8 mouse cellular contexts compared by ENCODE assay signal in genomic region chr10:7052315-7053017, GRCm38 (mm10). TPM values are rescaled to one million over a fixed set of nuclear protein-coding genes. Genes with fewer than 3 reads are reported as not detected.
DNase-seq lines count a peak whose midpoint lies in the region; ATAC-seq and TF ChIP-seq lines count a peak whose summit lies in the region.

TSS of gene Ipcef1 (minus strand) at chr10:7052478.

- no peak within 1 kb of the TSS for H3K9ac ChIP-seq in forebrain, embryonic 14.5 days (ENCODE audit: low read length)
- H3K9ac ChIP-seq in neural tube, embryonic 13.5 days, result peak within 1 kb of the TSS; percentile 14; the same call in 1 of the 2 replicates

- H3K36me3 ChIP-seq in forebrain, embryonic 14.5 days (ENCODE audit: control insufficient read depth, insufficient read depth, low read length), result no peaks in the 10 kb centered on the region
- H3K36me3 ChIP-seq in neural tube, embryonic 13.5 days, result no peaks in the 10 kb centered on the region

- peak; percentile 46 for ATAC-seq in forebrain, embryonic 14.5 days
- ATAC-seq in neural tube, embryonic 13.5 days (ENCODE audit: low read depth), result no peak; the same call in 1 of the 2 replicates

- TF ChIP-seq CTCF in layer of hippocampus, adult 2 months (conservative IDR thresholded peaks at IDR 0.05), result no peak

- no peaks in the 10 kb centered on the region for H3K4me1 ChIP-seq in forebrain, embryonic 14.5 days (ENCODE audit: control insufficient read depth, insufficient read depth, low read length)
- peaks cover 8% of the 10 kb centered on the region for H3K4me1 ChIP-seq in neural tube, embryonic 13.5 days (replicated peaks)

- H3K27ac ChIP-seq in layer of hippocampus, adult 2 months, result 0 out of 2 replicates have a peak within 1 kb of the TSS, but pooled peaks have one; percentile 3
- H3K27ac ChIP-seq in forebrain, embryonic 14.5 days (ENCODE audit: low read depth, low read length), result no peak within 1 kb of the TSS
- no peak within 1 kb of the TSS for H3K27ac ChIP-seq in neural tube, embryonic 13.5 days (replicated peaks)

- WGBS in forebrain, embryonic 14.5 days, result 7% methylated on average over 12 of the region's 12 CpGs
- 22% methylated on average over 12 of the region's 12 CpGs for WGBS in neural tube, embryonic 13.5 days

- H3K4me2 ChIP-seq in forebrain, embryonic 14.5 days (ENCODE audit: low read length), result peak within 1 kb of the TSS; percentile 16; the same call in 1 of the 2 replicates
- H3K4me2 ChIP-seq in neural tube, embryonic 13.5 days, result peak within 1 kb of the TSS; percentile 18; the same call in 1 of the 2 replicates

- no peaks in the 10 kb centered on the region for H3K27me3 ChIP-seq in forebrain, embryonic 14.5 days (replicated peaks; ENCODE audit: control insufficient read depth, insufficient read depth, low read length)
- H3K27me3 ChIP-seq in neural tube, embryonic 13.5 days, result no peaks in the 10 kb centered on the region

- no peak for DNase-seq in layer of hippocampus, adult 2 months (ENCODE audit: low spot score in 2 of 2)
- no peak for DNase-seq in layer of hippocampus, adult 9-10 months (ENCODE audit: low spot score)
- DNase-seq in forebrain, embryonic 14.5 days (ENCODE audit: low spot score), result no peak
- no peak for DNase-seq in layer of hippocampus, adult 8-10 months (ENCODE audit: low spot score in 2 of 2)
- no peak for DNase-seq in adrenal gland, postnatal 10 days
- DNase-seq in B cell, adult 2 months, result no peak
- DNase-seq in spleen, postnatal 4 days (ENCODE audit: low spot score in 2 of 2), result no peak

- no peak within 1 kb of the TSS; the same call in 1 of the 2 replicates for H3K4me3 ChIP-seq in layer of hippocampus, adult 2 months
- H3K4me3 ChIP-seq in forebrain, embryonic 14.5 days (ENCODE audit: low read depth, low read length), result no peak within 1 kb of the TSS
- H3K4me3 ChIP-seq in neural tube, embryonic 13.5 days, result no peak within 1 kb of the TSS

- no peaks in the 10 kb centered on the region for H3K9me3 ChIP-seq in forebrain, embryonic 14.5 days (replicated peaks; ENCODE audit: control insufficient read depth, low read length)
- H3K9me3 ChIP-seq in neural tube, embryonic 13.5 days, result no peaks in the 10 kb centered on the region

RNA-seq across cellular contexts. Expression of gene Ipcef1, which starts in this region (rescaled TPM):
- total RNA-seq in layer of hippocampus, adult 2 months (2021), result 10 to 100 TPM; 23.5 to 25.2 TPM
- 1.1 and 2.0 TPM in 2 replicates for polyA plus RNA-seq in forebrain, embryonic 14.5 days (2014; fragmentation: Nextera tagmentation; extraction: Ambion mirVana)
- total RNA-seq in layer of hippocampus, adult 8-10 months (2022), result 10 to 100 TPM; 16.0 to 26.8 (median 22.0) TPM
- 0.76 and 1.2 TPM in 2 replicates for polyA plus RNA-seq in neural tube, embryonic 13.5 days (2015; fragmentation: Nextera tagmentation; extraction: Ambion mirVana)
- 1 to 10 TPM; 1.3 to 1.4 TPM for total RNA-seq in adrenal gland, postnatal 10 days (2021)

Comparison
In these comparisons a context has a peak if more than half of its experiments do, and no peak if none do; other contexts are left out.
1. RNA of gene Ipcef1 (total RNA-seq): 23.5 to 25.2 TPM in layer of hippocampus, adult 2 months and 16.0 to 26.8 TPM in layer of hippocampus, adult 8-10 months; 1.3 to 1.4 TPM in adrenal gland, postnatal 10 days; every median in the first group is over 4 times any median in the second.